9 mouse cellular contexts compared by ENCODE assay signal in the genomic region with DNA sequence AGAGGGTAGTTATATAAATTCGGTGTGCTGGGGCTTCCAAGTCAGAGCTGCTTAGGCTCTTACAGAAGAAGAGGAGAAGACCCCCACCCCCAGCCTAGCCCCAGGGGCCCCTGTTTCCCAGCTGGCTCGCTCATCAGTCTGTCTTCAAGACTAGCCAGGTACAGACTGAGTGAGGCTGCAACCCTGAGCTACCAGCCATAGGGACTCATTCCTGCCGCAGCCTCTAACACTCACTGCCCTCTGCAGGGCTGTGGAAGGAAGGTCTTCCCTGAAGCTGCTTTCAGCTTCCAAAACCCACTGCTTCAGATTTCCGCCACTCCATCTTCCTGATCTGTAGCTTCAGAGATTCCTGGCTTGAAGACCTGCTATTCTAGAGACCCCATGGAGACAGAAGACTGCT. TPM values are rescaled to one million over a fixed set of nuclear protein-coding genes. Genes with fewer than 3 reads are reported as not detected.
DNase-seq lines count a peak whose midpoint lies in the region; TF ChIP-seq lines count a peak whose summit lies in the region.
"Had no signal": no experiment of that assay in that cellular context is flagged by ENCODE, and none has a peak within 500 bp of the region (broad histone marks: within the 10 kb centered on the region; RNA-seq: fewer than 3 reads in every experiment).

No protein-coding gene starts in this region.

- H3K9me3 ChIP-seq in ES-E14 (ENCODE audit: control insufficient read depth, insufficient read depth, low read depth, low read length): no peaks in the 10 kb centered on the region
- H3K9me3 ChIP-seq in limb, embryonic 10.5 days (replicated peaks): no peaks in the 10 kb centered on the region

- TF ChIP-seq CTCF in cortical plate, adult 2 months (IDR thresholded peaks at IDR 0.05; ENCODE audit: extremely low read depth, insufficient read depth, low read length): 0 out of 2 replicates have a peak, but pooled peaks have one; percentile 15

- H3K4me3 ChIP-seq in ES-E14 (ENCODE audit: insufficient read depth in 1 of 2, low read depth in 1 of 2, low read length in 2 of 2, poor library complexity in 1 of 2, severe bottlenecking in 1 of 2): no peak overlapping the region
- H3K4me3 ChIP-seq in cortical plate, adult 2 months (ENCODE audit: insufficient read depth, low read length): no peak overlapping the region
- no peak overlapping the region for H3K4me3 ChIP-seq in limb, embryonic 10.5 days

- H3K9ac ChIP-seq in ES-E14 (ENCODE audit: insufficient read depth, low read depth, low read length, poor library complexity, severe bottlenecking): no peak overlapping the region

- in situ Hi-C loops in ES-E14 (cut with MboI; ENCODE audit: low sequenced_read_pairs in 2 of 2, unreplicated experiment in 2 of 2): no loop called here

- no peak for TF ChIP-seq POLR2A in cortical plate, adult 2 months (IDR thresholded peaks at IDR 0.05; ENCODE audit: extremely low read depth, insufficient read depth, low read length)

- 16% methylated on average over 4 of the region's 4 CpGs for WGBS in limb, embryonic 10.5 days

- no peaks in the 10 kb centered on the region for H3K4me1 ChIP-seq in ES-E14 (ENCODE audit: control insufficient read depth in 2 of 2, insufficient read depth in 2 of 2, low read length in 2 of 2, poor library complexity in 1 of 2)
- H3K4me1 ChIP-seq in cortical plate, adult 2 months (ENCODE audit: control insufficient read depth, insufficient read depth, low read length): no peaks in the 10 kb centered on the region
- no peaks in the 10 kb centered on the region; the same call in 1 of the 2 replicates for H3K4me1 ChIP-seq in limb, embryonic 10.5 days

- no peaks in the 10 kb centered on the region for H3K27me3 ChIP-seq in limb, embryonic 10.5 days (ENCODE audit: low read depth, poor library complexity, severe bottlenecking)

- H3K27ac ChIP-seq in ES-E14 (ENCODE audit: insufficient read depth, low read depth, low read length, poor library complexity, severe bottlenecking): peak overlapping the region; percentile 0; the same call in 1 of the 2 replicates
- no peak overlapping the region for H3K27ac ChIP-seq in cortical plate, adult 2 months (ENCODE audit: insufficient read depth, low read length)
- H3K27ac ChIP-seq in limb, embryonic 10.5 days: peak overlapping the region; percentile 58; the same call in 1 of the 2 replicates

- peaks cover 17% of the 10 kb centered on the region for H3K36me3 ChIP-seq in ES-E14 (ENCODE audit: control insufficient read depth, insufficient read depth, low read length, poor library complexity, severe bottlenecking)
- no peaks in the 10 kb centered on the region for H3K36me3 ChIP-seq in limb, embryonic 10.5 days

- DNase-seq in layer of hippocampus, adult 11-12 months (ENCODE audit: low spot score): peak; percentile 13
- DNase-seq in layer of hippocampus, adult 8-10 months (ENCODE audit: low spot score in 2 of 2): no peak
- peak; percentile 11 for DNase-seq in ES-E14 (ENCODE audit: low read depth, low spot score)
- peak; percentile 36 for DNase-seq in limb, embryonic 10.5 days (ENCODE audit: low spot score)
- no peak for DNase-seq in Muller cell, postnatal 12 days (ENCODE audit: inconsistent ontology term)
- DNase-seq in cerebellum, adult 9-10 months: no peak

TF ChIP-seq in ES-E14, 5 proteins besides CTCF, POLR2A, EP300 and RAD21:
- TF ChIP-seq MAFK (IDR thresholded peaks at IDR 0.05; ENCODE audit: insufficient read depth, low read depth, low read length): no peak
- no peak for TF ChIP-seq ZC3H11A (IDR thresholded peaks at IDR 0.05; ENCODE audit: borderline replicate concordance, low read depth, low read length)
- TF ChIP-seq HCFC1 (IDR thresholded peaks at IDR 0.05; ENCODE audit: borderline replicate concordance, insufficient read depth, low read length): no peak
- no peak for TF ChIP-seq ZNF384 (IDR thresholded peaks at IDR 0.05; ENCODE audit: low read depth, low read length)
- TF ChIP-seq CHD2 (IDR thresholded peaks at IDR 0.05; ENCODE audit: low read depth, low read length): no peak
TF ChIP-seq in ES-E14: peak in this region for 0.

RNA-seq across cellular contexts. Expression of a gene that starts 35.5 kb away (rescaled TPM):
- 1 to 10 TPM in 3 of 4 experiments, under 1 TPM in 1; 0.23 to 1.7 (median 1.2) TPM for total RNA-seq in layer of hippocampus, adult 8-10 months (2022)
- total RNA-seq in ES-E14 (2012; rRNA removed): 35.4 and 35.9 TPM in 2 replicates
- polyA plus RNA-seq in cortical plate, adult 2 months (2012; rRNA removed): 0.25 and 0.40 TPM in 2 replicates
- 0.31 TPM in 1 of 2 replicates, not detected in the other for polyA plus RNA-seq in limb, embryonic 10.5 days (2016; fragmentation: Nextera tagmentation; extraction: Ambion mirVana)
- total RNA-seq: liver, adult 2 months had no signal
- polyA plus RNA-seq: liver, adult 2 months; stomach, embryonic 14.5 days had no signal

RNA-seq across cellular contexts. Expression of a gene that starts 53.4 kb away (rescaled TPM):
- total RNA-seq in layer of hippocampus, adult 8-10 months (2022): not detected
- 0.62 and 1.2 TPM in 2 replicates for total RNA-seq in ES-E14 (2012; rRNA removed)
- polyA plus RNA-seq in cortical plate, adult 2 months (2012; rRNA removed): 0.06 TPM in 1 of 2 replicates, not detected in the other
- polyA plus RNA-seq in limb, embryonic 10.5 days (2016; fragmentation: Nextera tagmentation; extraction: Ambion mirVana): 0.11 and 0.19 TPM in 2 replicates
- total RNA-seq: liver, adult 2 months had no signal

RNA-seq across cellular contexts. Expression of a gene that starts 54.1 kb away (rescaled TPM):
- 10 to 100 TPM; 65.4 to 80.5 (median 73.1) TPM for total RNA-seq in layer of hippocampus, adult 8-10 months (2022)
- 15.8 and 30.0 TPM in 2 replicates for total RNA-seq in ES-E14 (2012; rRNA removed)
- 123 and 129 TPM in 2 replicates for polyA plus RNA-seq in cortical plate, adult 2 months (2012; rRNA removed)
- 35.1 and 48.1 TPM in 2 replicates for polyA plus RNA-seq in limb, embryonic 10.5 days (2016; fragmentation: Nextera tagmentation; extraction: Ambion mirVana)

Comparison
In these comparisons a context has a peak if more than half of its experiments do, and no peak if none do; other contexts are left out.
1. DNase-seq: peak in layer of hippocampus, adult 11-12 months (single experiment), ES-E14 (single experiment) and limb, embryonic 10.5 days (single experiment); none in layer of hippocampus, adult 8-10 months (0 of 2), Muller cell, postnatal 12 days (single experiment) and cerebellum, adult 9-10 months (single experiment).
2. RNA of a gene that starts 35.5 kb away (total RNA-seq): 35.4 to 35.9 TPM in ES-E14; 0.23 to 1.7 TPM in layer of hippocampus, adult 8-10 months; every median in the first group is over 10 times any median in the second.